Mouse (Mus musculus) inflammation-experienced regulatory T-cells, adult 16 weeks (primary cell): ENCODE data around the gene 4930550L24Rik. TPM values are rescaled to one million over a fixed set of nuclear protein-coding genes. Genes with fewer than 3 reads are reported as not detected.

Experiments
- polyA plus RNA-seq: library from polyadenylated mRNA; unstranded; fragments of 100-300 nt; shearing (Covaris generic); gene quantifications from one replicate; pipeline ENCODE4 v1.2.1, GENCODE M21; 2017

The 4930550L24Rik gene
- not detected for polyA plus RNA-seq

GRCm38 (mm10) chrX:58909060-58909459, at the start of gene 4930550L24Rik:
Gene 4930550L24Rik (plus strand): TSS chrX:58909360.

